ENCODE assay signal across 7 mouse cellular contexts in the genomic region with DNA sequence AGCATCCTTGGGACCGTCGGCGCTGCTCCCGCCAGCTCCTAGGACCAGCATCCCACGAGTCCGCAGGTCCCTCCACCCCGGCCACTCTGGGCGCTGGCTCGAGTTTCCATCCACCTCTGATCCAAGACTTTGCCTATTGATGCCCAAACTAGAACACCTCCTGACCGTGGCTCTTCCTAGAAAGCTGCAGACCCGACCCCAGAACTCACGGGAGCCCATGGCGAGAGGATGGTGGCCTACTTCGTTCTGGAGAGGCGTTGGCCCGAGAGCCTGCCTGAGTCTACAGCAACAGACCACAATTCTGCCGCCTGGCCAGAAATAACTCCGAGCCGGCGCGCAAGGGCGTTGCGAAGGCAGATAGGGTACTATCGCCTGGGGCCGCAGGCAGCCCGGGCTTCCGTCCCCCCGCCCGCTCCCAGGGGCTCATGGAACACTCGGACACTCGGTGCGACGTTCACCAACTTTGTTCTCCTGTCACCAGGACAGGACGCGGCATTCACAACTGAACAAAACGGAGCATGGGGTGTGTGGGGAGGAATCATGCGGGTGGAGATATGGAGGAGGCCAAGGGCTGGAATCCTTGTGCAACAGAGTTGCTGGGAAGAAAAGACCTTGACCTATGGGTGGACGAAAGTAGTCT. TPM values are rescaled to one million over a fixed set of nuclear protein-coding genes. Genes with fewer than 3 reads are reported as not detected.
DNase-seq lines count a peak whose midpoint lies in the region; ATAC-seq and TF ChIP-seq lines count a peak whose summit lies in the region.

No protein-coding gene starts in this region.

- peaks cover 96% of the 10 kb centered on the region for H3K27me3 ChIP-seq in forebrain, embryonic 12.5 days

- H3K9me3 ChIP-seq in forebrain, embryonic 12.5 days = no peaks in the 10 kb centered on the region

- TF ChIP-seq CTCF in layer of hippocampus, adult 2 months (conservative IDR thresholded peaks at IDR 0.05) = no peak

- ATAC-seq in forebrain, embryonic 12.5 days (ENCODE audit: low FRiP score) = no peak

- peak overlapping the region; percentile 81 for H3K4me2 ChIP-seq in forebrain, embryonic 12.5 days

- H3K27ac ChIP-seq in forebrain, embryonic 12.5 days = no peak overlapping the region
- H3K27ac ChIP-seq in layer of hippocampus, adult 2 months = peak overlapping the region; percentile 91

- H3K4me1 ChIP-seq in forebrain, embryonic 12.5 days = peaks cover 34% of the 10 kb centered on the region

- H3K4me3 ChIP-seq in forebrain, embryonic 12.5 days (replicated peaks) = peak overlapping the region; percentile 47
- peak overlapping the region; percentile 46 for H3K4me3 ChIP-seq in layer of hippocampus, adult 2 months

- WGBS in forebrain, embryonic 12.5 days = 2% methylated on average over 38 of the region's 38 CpGs

- 0 out of 2 replicates have a peak overlapping the region, but pooled peaks have one; percentile 40 for H3K9ac ChIP-seq in forebrain, embryonic 12.5 days

- peaks cover 40% of the 10 kb centered on the region for H3K36me3 ChIP-seq in forebrain, embryonic 12.5 days (replicated peaks)

- DNase-seq in thymus, postnatal 4 days = peak; percentile 23
- DNase-seq in thymus, postnatal 10 days (ENCODE audit: low spot score in 2 of 2) = no peak
- peak in 1 of 2 experiments; percentile 45 for DNase-seq in layer of hippocampus, adult 2 months (ENCODE audit: low spot score in 2 of 2)
- DNase-seq in neural tube, embryonic 10.5 days (ENCODE audit: extremely low spot score, low spot score) = peak; percentile 61
- no peak for DNase-seq in kidney, postnatal 4 days
- no peak for DNase-seq in spleen, adult 18-20 months

RNA-seq across cellular contexts. Expression of a gene that starts 0.7 kb away (rescaled TPM):
- polyA plus RNA-seq in forebrain, embryonic 12.5 days (2016; fragmentation: Nextera tagmentation; extraction: Ambion mirVana) = 4.4 and 5.7 TPM in 2 replicates
- 1 to 10 TPM; 1.0 to 1.4 TPM for total RNA-seq in layer of hippocampus, adult 2 months (2021)

RNA-seq across cellular contexts. Expression of a gene that starts 4.7 kb away (rescaled TPM):
- polyA plus RNA-seq in forebrain, embryonic 12.5 days (2016; fragmentation: Nextera tagmentation; extraction: Ambion mirVana) = 10.6 and 10.7 TPM in 2 replicates
- total RNA-seq in layer of hippocampus, adult 2 months (2021) = 100 to 1,000 TPM; 207 to 223 TPM

RNA-seq across cellular contexts. Expression of a gene that starts 8.3 kb away (rescaled TPM):
- polyA plus RNA-seq in forebrain, embryonic 12.5 days (2016; fragmentation: Nextera tagmentation; extraction: Ambion mirVana) = 68.4 and 69.3 TPM in 2 replicates
- 100 to 1,000 TPM; 560 to 619 TPM for total RNA-seq in layer of hippocampus, adult 2 months (2021)

RNA-seq across cellular contexts. Expression of a gene that starts 31.0 kb away (rescaled TPM):
- polyA plus RNA-seq in forebrain, embryonic 12.5 days (2016; fragmentation: Nextera tagmentation; extraction: Ambion mirVana) = 1.3 and 1.7 TPM in 2 replicates
- 1 to 10 TPM; 1.4 to 1.5 TPM for total RNA-seq in layer of hippocampus, adult 2 months (2021)

Comparison
In these comparisons a context has a peak if more than half of its experiments do, and no peak if none do; other contexts are left out.
1. DNase-seq: peak in thymus, postnatal 4 days (single experiment) and neural tube, embryonic 10.5 days (single experiment); none in thymus, postnatal 10 days (0 of 2), kidney, postnatal 4 days (0 of 2) and spleen, adult 18-20 months (0 of 2).